9 mouse cellular contexts compared by ENCODE assay signal in the genomic region with DNA sequence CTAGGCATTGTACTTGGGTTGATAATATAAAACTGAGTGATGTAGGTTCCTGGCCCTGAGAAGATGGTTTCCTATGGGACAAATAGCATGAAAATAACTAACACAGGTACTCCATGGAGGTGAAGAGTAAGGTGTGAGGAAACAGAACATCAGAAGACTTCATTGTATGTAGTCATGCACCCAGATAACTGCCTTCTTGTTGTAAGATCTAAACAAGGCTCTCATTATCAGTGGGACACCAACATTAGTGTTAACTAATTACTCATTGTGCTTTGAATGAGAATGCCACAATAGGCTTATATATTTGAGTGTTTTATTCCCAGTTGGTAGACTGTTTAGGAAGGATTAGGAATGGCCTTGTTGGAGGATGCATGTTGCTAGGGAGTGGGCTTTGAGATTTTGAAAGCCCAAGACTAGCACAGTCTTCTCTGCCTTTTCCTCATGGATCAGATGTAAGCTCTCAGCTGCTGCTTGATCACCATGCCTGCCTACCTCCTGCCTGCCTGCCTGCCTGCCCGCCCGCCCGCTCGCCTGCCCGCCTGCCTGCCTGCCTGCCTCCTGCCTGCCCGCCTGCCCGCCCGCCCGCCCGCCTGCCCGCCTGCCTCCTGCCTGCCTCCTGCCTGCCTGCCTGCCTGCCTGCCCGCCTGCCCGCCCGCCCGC.
DNase-seq lines count a peak whose midpoint lies in the region; ATAC-seq and TF ChIP-seq lines count a peak whose summit lies in the region.
"Had no signal": no experiment of that assay in that cellular context is flagged by ENCODE, and none has a peak within 500 bp of the region (broad histone marks: within the 10 kb centered on the region; RNA-seq: fewer than 3 reads in every experiment).

No protein-coding gene starts in this region.

- peak overlapping the region; percentile 76 for H3K4me3 ChIP-seq in E14TG2a.4 (replicated peaks; ENCODE audit: low read length)
- H3K4me3 ChIP-seq in hindbrain, embryonic 12.5 days: peak overlapping the region; percentile 30
- no peak overlapping the region for H3K4me3 ChIP-seq in liver, embryonic 16.5 days (ENCODE audit: low read depth, low read length)

- peak; percentile 1 for DNase-seq in Muller cell, postnatal 12 days (ENCODE audit: inconsistent ontology term)
- no peak for DNase-seq in cerebellum, adult 11 months
- DNase-seq in MN1 (ENCODE audit: low spot score): no peak
- DNase-seq: lung, postnatal 10 days had no signal

- H3K4me1 ChIP-seq in E14TG2a.4 (replicated peaks; ENCODE audit: low read depth, low read length): peaks cover 9% of the 10 kb centered on the region
- no peaks in the 10 kb centered on the region for H3K4me1 ChIP-seq in hindbrain, embryonic 12.5 days
- H3K4me1 ChIP-seq in liver, embryonic 16.5 days (ENCODE audit: control insufficient read depth, low read depth, low read length): no peaks in the 10 kb centered on the region

- WGBS in hindbrain, embryonic 12.5 days: 4% methylated on average over 5 of the region's 15 CpGs
- 42% methylated on average over 6 of the region's 15 CpGs for WGBS in liver, embryonic 16.5 days (ENCODE audit: insufficient replicate concordance)

- peak overlapping the region; percentile 41; the same call in 1 of the 2 replicates for H3K9ac ChIP-seq in hindbrain, embryonic 12.5 days
- H3K9ac ChIP-seq in liver, embryonic 16.5 days (ENCODE audit: low read depth, low read length): no peak overlapping the region

- no peaks in the 10 kb centered on the region for H3K36me3 ChIP-seq in E14TG2a.4 (ENCODE audit: insufficient read depth, low read length)
- H3K36me3 ChIP-seq in hindbrain, embryonic 12.5 days: no peaks in the 10 kb centered on the region
- H3K36me3 ChIP-seq in liver, embryonic 16.5 days (ENCODE audit: control insufficient read depth, insufficient read depth): no peaks in the 10 kb centered on the region

- ATAC-seq in hindbrain, embryonic 12.5 days (ENCODE audit: low FRiP score): peak; percentile 35; the same call in 1 of the 2 replicates
- no peak for ATAC-seq in liver, embryonic 16.5 days (ENCODE audit: low read depth)
- ATAC-seq in cerebellum, adult (ENCODE audit: insufficient number of reproducible peaks, low FRiP score, low TSS enrichment): no peak
- ATAC-seq in megakaryocyte, adult 5-6 weeks (ENCODE audit: poor library complexity, severe bottlenecking): no peak

- TF ChIP-seq CTCF in E14TG2a.4 (conservative IDR thresholded peaks at IDR 0.05; ENCODE audit: low read length): no peak

- no peak overlapping the region for H3K27ac ChIP-seq in hindbrain, embryonic 12.5 days
- no peak overlapping the region for H3K27ac ChIP-seq in liver, embryonic 16.5 days (ENCODE audit: low read length)

- H3K27me3 ChIP-seq in E14TG2a.4 (ENCODE audit: insufficient read depth, low read length): 0 out of 2 replicates have a peak, but pooled peaks cover 6% of the 10 kb centered on the region
- H3K27me3 ChIP-seq in hindbrain, embryonic 12.5 days: no peaks in the 10 kb centered on the region
- H3K27me3 ChIP-seq in liver, embryonic 16.5 days (ENCODE audit: control insufficient read depth, insufficient read depth, low read depth, low read length): no peaks in the 10 kb centered on the region

- no peaks in the 10 kb centered on the region for H3K9me3 ChIP-seq in E14TG2a.4 (ENCODE audit: low read length)
- H3K9me3 ChIP-seq in hindbrain, embryonic 12.5 days (replicated peaks): no peaks in the 10 kb centered on the region
- H3K9me3 ChIP-seq in liver, embryonic 16.5 days (replicated peaks; ENCODE audit: control insufficient read depth, low read length): no peaks in the 10 kb centered on the region

- peak overlapping the region; percentile 40 for H3K4me2 ChIP-seq in hindbrain, embryonic 12.5 days (replicated peaks)
- 0 out of 2 replicates have a peak overlapping the region, but pooled peaks have one; percentile 3 for H3K4me2 ChIP-seq in liver, embryonic 16.5 days (ENCODE audit: low read depth, low read length)
